Mouse (Mus musculus): ENCODE data around the gene Cers6.

Cers6 gene

GRCm38 (mm10) chr2:68879071-68879651 is 17.9 kb downstream of the Cers6 start:
- no peak for ATAC-seq (ENCODE audit: low TSS enrichment)

GRCm38 (mm10) chr2:68884573-68884972 is 23.3 kb downstream of the Cers6 start:
- peak; percentile 95 for ATAC-seq (ENCODE audit: low TSS enrichment)

DNA sequence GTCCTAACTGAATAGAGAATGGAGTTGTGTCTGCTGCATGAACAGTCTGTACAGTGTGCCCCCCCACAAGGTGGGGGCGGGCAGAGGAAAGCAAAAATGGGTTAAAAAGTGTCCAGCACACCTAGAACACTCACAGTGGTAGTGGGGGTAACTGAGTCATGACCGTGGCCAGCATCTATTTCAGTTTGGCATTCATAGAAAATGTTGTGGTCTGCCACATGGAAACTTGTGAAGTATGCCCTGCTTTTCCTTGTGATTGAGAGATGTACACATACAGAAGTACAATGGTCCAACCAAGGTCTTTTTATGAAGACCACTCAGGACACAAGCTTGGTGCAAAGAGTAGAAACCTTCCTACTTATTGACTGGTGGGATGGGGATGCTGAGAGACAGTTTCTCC is 24.0 kb downstream of the Cers6 start:
- no peak for ATAC-seq (ENCODE audit: low TSS enrichment)

DNA sequence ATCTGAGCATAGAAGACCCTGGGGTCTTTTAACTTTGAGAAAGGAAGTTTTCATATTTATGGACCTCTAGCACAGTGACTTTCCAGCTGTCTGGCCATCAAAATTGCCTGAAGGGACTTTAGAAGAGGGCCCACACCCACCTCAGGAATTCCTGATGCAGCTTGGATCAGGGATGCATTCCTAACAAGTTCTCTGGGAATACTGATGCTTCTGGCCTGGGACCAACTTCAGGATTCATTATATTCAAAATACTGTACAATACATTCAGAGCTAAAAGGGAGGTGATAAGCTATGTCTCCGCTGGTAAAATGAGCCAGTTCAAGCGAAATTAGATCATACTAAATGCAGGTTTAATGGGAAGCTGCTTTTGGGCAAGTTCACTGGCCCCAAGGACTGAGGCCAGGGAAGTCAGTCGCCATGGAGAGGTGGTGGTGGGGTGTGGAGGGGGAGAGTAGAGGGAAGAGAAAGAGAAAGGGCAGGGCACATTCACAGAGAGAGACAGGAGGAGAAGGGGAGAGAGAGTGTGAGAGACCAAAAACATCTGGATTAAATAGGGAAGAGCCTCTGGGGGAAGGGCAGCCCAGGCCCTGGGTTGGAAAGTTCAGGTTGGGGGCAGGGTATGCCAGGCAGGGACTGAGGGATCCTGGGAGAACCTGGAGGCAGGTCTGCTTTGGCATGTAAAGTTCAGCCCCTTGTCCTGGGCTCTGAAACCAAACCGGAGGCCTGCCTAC is 24.7 kb downstream of the Cers6 start:
- ATAC-seq (ENCODE audit: low TSS enrichment) = no peak

DNA sequence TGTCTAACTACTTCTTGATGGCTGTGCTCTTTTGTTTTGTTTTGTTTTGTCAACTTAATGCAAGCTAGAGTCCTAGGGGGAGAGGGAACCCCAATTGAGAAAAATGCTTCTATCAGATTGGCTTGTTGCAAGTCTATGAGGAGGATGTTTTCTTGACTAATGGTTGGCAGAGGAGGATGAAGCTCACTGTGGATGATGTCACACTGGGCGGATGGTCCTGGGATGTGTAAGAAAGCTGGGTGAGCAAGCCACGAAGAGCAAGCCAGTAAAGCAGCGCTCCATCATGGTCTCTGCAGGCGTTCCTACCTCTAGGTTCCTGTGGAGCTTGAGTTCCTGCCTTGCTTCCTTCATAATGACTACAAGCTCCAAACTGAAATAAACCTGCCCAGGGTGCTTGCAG is 25.4 kb downstream of the Cers6 start:
- ATAC-seq (ENCODE audit: low TSS enrichment) = no peak

DNA sequence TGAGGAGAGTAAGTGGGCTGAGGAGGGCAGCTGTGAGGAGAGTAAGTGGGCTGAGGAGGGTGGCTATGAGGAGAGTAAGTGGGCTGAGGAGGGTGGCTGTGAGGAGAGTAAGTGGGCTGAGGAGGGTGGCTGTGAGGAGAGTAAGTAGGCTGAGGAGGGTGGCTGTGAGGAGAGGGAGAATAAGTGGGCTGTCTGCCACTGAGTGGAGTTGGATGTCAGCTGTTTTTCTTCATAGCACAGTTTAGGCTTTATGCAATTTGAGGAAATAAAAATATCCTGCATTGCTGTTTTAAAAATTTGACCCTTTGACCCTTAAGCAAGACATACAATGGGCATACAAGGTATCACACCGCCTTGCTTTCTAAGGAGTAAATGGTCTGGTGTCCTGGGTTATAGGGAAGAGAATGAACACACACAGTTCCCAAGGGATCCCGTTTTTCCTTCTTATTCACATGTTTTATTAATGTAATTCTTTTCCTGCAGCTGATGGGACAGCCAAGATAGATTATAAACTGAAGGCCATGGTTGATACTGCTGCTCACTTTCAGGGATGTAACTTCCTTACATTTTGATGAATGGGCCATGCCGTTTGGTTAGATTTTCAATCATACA is 27.0 kb downstream of the Cers6 start:
- no peak for ATAC-seq (ENCODE audit: low TSS enrichment)

- no peak for ATAC-seq (ENCODE audit: low TSS enrichment)
Measured at GRCm38 (mm10) chr2:68889661-68890170, 28.5 kb downstream of the Cers6 start.

DNA sequence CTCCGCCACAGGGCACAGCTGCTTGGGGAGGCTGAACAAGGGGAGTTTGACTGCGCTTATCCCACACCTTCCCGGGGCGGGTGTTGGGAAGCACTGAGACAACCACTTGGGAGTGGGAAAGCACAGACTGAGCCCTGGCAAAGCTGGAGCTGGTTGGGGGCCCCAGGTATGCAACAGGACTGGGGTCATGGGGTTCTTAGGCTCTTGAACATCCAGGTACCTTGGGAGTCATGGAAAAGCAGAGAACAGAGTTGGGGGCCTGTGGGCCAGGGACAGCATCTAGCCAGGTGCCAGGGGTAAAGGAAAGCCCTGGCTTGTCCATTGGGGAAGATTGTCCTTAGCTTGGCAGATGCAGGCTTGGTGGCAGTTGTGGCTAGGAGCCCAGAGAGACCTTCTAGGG is 31.2 kb downstream of the Cers6 start:
- ATAC-seq (ENCODE audit: low TSS enrichment) = no peak

DNA sequence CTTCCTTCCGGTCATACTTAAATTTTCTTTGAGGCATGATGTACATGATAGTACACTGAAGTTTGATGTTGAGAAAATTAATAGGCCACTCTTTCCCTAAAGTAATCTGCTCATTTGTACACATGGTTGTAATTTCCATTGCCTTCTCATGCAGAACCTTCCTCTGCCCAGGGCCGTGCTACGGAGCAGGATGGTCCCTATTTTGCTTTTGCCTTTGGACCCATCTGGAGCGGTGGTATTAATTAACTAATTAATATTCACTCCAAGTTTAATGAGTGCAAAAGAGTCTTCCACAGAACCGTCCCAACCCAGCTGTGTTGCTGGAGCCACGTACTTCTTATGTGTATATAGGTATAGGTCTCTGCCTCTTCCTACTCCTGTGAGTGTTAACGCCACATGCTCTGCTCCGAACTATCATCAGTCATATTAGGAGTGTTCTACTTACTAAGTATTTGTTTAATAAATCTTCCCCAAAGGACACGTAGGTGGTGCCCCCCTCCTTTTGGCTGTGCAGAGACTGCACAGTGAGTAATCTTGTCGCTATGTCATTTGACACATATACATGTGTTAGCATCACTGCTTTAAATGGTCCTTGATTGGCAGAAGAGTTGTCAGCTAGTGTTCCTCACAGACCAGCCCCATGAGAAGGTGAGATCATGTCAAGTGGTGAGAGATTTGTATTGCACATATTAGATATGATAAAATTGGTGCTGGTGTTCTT is 34.0 kb downstream of the Cers6 start:
- ATAC-seq (ENCODE audit: low TSS enrichment) = no peak

DNA sequence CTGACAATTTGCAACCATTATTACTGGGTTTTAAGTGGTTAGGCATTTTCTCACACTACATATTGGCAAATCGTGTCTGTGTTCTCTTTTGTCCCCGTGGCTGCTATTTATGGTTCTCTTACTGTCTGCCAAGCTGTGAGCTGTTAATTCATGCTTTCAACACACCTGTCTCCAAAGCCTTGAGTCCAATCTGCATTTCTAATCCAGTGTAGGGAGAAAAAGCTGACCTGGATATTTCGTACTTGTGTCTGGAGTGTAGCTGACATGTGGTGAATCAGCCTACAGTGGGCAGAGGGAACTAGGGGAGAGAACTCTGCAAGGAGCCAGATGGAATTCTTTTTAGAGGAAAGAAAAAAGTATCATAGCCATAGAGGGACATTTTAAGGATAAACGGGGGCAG is 35.0 kb downstream of the Cers6 start:
- peak; percentile 95 for ATAC-seq (ENCODE audit: low TSS enrichment)

DNA sequence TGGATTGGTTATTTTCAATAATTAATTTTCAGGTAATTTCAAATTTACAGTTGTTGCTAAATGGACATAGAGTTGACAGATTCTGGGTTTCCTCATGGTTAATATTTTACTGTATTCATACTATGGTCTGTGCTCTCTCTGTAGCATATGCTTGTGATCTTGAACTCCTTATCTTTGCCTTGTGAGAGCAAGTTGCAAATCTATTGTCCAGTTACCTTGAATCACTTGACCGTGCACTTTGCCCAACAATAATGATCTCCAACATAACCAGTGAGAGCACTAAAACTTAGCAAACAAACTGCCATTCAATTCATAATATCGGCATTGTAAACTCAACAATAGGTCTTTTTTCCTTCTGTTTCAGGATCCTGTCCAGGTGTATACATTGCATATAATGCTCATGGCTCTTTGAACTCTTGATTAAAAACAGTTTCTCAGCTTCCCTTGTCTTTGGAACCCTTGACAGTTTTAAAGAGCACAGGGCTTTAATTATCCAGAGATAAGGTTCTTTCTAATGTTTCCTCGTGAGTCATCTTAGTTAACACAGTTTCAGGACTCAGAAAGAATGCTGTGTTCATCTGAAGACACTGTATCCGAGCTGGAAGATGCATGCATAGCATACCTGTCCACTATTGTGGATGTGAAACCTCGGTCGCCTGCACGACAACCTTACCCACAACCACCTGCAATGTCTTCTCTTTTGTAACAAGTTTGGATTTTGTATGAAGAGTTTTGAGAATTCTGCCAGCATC is 38.7 kb downstream of the Cers6 start:
- ATAC-seq (ENCODE audit: low TSS enrichment) = no peak

GRCm38 (mm10) chr2:68900640-68901378 is 39.6 kb downstream of the Cers6 start:
- ATAC-seq (ENCODE audit: low TSS enrichment) = no peak

- no peak for ATAC-seq (ENCODE audit: low TSS enrichment)
Measured at GRCm38 (mm10) chr2:68901708-68902107, 40.5 kb downstream of the Cers6 start.

DNA sequence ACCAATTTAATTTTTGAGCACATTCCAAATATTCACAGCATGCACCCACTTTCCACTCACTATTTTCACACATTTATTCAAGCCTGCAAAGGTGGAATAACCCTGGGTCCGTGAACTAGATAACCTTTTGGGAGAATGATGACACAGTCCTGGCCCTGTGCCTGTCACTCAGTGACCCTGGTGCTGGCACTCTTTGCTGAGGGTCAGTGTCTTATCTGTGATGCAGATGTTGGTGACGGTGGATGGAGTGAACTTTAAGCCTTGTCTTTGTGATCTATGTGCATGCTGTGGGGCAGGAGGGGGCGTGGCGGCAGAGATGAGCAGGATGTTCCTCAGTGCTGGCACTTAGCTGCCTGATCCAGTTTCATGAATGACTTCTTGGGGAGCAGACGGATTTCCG is 41.3 kb downstream of the Cers6 start:
- no peak for ATAC-seq (ENCODE audit: low TSS enrichment)

DNA sequence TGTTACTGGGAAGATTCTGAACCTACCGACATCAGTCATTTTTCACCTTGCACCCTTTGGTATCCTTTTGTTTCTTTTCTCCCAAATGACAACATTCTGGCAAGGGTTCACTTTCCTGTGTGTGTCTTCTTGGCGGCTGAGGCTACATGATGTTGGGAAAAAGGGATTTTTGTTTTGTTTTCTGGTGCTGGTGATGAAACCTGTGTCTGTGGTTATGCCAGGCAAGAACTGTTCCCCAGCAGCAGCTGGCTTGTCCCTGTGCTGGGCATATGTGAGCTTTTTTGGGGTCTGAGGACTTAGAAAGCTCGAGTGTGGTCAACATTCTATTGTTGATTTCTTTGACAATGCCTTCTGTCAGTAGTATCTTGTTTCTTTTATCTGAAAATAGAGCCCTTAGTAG is 45.7 kb downstream of the Cers6 start:
- no peak for ATAC-seq (ENCODE audit: low TSS enrichment)

GRCm38 (mm10) chr2:68907721-68908463 is 46.7 kb downstream of the Cers6 start:
- peak; percentile 78 for ATAC-seq (ENCODE audit: low TSS enrichment)

DNA sequence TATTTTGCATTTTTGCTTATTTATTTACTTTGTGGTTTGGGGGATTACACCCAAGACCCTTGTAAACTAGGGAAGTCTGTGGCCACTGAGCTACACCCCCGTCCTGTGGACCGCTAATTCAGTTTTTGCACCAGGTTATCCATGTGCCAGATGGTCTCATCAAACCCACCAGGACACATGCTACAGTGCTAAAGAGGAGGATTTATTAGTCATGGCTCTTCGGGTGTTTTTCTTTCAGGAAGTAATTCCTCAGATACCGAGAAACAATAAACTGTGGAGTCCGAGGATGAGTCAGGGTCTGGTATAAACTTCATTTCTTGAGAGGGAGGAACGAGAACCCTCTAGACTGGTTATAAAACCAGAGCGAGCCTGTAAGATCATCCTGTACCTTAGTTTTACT is 49.5 kb downstream of the Cers6 start:
- ATAC-seq (ENCODE audit: low TSS enrichment) = no peak

DNA sequence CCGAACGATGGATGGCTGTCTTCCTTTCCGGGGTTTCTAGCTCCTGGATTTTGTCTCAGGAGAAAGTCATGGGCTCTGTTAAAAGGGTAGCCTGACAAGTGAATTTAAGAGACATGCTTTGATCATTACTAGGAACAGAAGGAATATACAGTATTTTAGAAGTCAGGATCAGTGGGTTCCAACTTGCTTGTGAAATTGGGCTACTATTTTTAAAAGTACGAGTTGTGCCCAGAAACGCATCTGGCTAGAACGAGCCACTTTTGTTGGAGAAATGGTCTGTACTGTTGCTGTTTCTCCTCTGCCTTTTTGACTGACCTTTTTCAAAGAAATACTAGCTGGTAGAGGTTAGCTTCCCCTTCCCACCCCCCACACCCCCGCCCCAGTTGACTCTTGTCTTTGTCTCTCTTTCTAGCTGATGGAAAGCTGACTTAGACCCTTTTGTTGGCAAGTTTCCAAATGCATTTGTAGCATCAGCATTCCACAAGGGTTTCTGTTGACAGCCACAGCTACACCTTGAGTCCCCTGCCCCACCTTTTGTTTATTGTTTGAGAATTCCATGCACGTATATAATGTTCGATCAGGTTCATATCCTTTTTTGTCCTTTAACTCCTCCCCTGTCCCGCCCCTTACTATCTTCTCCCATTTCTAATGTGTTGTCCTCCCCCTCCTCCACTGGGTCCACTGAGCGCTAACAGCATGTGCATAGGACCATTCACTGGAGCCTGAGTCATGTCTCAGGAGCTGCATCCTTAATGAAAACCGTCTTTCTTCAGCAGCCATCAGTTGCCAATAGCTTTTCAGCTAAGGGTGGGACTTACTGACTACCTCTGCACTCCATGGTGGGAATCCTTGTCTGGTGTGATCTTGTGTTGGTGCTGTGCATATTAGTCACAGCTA is 50.6 kb downstream of the Cers6 start:
- peak; percentile 51 for ATAC-seq (ENCODE audit: low TSS enrichment)

DNA sequence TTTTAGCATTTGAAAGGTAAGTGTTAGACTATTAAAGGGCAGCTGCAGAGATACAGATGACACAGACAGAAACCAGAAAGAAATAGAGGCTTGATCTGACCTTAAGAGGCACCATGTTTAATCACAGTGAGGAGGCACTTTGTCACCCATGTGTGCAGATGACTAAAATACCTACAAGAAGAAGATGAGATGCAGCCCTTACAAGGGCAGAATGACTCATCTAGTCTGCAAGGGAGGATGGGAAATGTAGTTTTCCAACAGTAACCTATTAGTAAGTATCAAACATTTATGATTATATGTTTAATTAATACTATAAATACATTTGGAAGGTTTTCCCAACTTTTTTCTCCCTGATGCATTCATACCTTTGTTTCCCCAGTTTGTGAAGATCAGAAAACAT is 54.5 kb downstream of the Cers6 start:
- ATAC-seq (ENCODE audit: low TSS enrichment) = peak; percentile 80

Data from frontal cortex, adult (tissue).